Mouse (Mus musculus) Patski (cell line): ENCODE measurements at regions not wholly inside any gene's neighbourhood (a gene's known extent, or its start where the extent isn't known, plus 50 kb on each side); places are given as distances from the start of the nearest gene placed in this dataset.

Experiments used
- ATAC-seq: fragments of 100-300 bp; one replicate; pipeline ENCODE4 v1.8.0; 2021
- CTCF ChIA-PET: fragments of 350-600 bp; sonication (Branson Sonifier 250); formaldehyde crosslinking; loops from one replicate; lab custom pipeline; 2022; ENCODE audit warnings: inconsistent platforms; lab: Charles Lee
- POLR2A ChIA-PET: fragments of 350-600 bp; sonication (Branson Sonifier 250); formaldehyde crosslinking; loops from one replicate; lab custom pipeline; 2022; ENCODE audit warnings: antibody characterized with exemption, inconsistent platforms; lab: Charles Lee
- DNase-seq: peaks from one replicate; pipeline ENCODE4 v3.0.0-alpha.2; 2011; ENCODE audit warnings: low read depth, low spot score
- H3K27me3 ChIP-seq: fragments of 371-371 bp; one replicate; pipeline ENCODE4 v1.5.1; 2021
- CTCF ChIP-seq: fragments of 100-300 bp; IDR thresholded peaks from one replicate; pipeline ENCODE4 v1.5.1; 2021
- in situ Hi-C: fragments of 300-500 bp; cut with MboI; formaldehyde crosslinking; loops from 3 replicates; pipeline ENCODE4 v1.11.1; 2018; ENCODE audit warnings: low pct_unique_long_range_greater_than_20kb, mixed read lengths

DNA sequence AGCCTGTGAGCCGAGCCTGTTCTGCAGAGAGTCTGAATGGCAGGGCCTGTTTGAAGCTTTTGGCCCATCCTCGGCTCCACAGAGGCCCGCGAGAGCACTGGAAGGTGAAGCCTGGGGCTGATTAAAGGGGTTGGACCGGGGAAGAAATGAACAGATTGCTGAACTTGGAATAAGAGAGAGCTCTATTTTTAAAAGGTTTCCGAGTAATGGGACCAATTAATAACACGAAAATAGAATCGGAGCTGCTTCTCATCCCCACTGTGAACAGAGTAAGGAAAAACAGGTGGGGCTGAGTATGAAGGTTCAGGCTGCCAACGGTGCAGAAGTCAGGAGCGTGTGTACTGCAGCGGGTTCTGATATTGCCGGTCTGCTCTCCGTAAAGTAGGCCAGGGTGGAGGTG lies 313.2 kb downstream of the Rwdd3 start:
- POLR2A ChIA-PET, result no interaction called here
- in situ Hi-C loops, result no loop called here
- no peak for TF ChIP-seq CTCF
- peaks cover 5% of the 10 kb centered on the region for H3K27me3 ChIP-seq
- DNase-seq, result no peak
- CTCF ChIA-PET, result no interaction called here
- no peak for ATAC-seq

DNA sequence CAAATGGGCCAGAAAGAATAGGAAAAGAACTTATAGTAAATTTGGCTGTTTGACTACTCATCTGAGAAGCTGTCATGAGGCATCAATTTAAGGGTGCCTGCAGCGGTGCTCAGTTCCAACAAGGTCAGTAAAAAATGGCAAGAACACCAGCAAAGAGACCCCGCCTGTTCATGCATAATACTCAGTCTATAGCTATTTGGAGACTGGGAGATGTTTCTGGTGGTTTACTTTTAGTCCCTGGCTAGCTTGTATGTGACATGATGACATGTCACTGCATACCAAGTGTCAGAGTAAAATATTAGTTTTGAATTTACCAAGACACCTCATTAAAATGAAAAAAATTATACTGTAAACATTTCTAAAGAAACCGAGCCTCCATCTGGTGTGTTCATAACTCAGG lies 317.2 kb downstream of the Rwdd3 start:
- no peaks in the 10 kb centered on the region for H3K27me3 ChIP-seq
- TF ChIP-seq CTCF, result no peak
- no peak for DNase-seq
- ChIA-PET CTCF (interaction anchor here (1.1 to 1.3 kb wide), 2 partner anchors 10 to 23 kb away, joined by 3 read pairs; no protein-coding TSS in a partner anchor), POLR2A (no interaction called here)
- ATAC-seq, result no peak
- in situ Hi-C loops, result no loop called here

DNA sequence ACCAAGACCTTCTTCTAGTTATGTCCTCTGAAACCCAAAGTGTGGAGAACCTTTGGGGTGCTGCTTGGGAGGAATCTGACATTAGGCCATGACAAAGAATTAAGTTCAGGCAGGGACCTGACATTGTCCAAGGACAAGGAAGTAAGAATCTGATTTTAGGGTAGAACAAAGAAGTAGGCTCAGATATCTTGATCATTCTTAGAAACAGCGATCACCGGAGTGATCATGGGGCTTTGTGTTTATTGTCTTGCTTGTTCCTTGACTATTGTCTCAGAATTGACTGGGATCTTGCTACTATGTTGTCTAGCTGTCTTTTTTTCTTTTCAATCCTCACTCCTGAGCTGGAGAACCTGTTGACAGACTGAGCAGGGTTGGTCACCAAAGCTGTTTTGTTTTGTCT lies 327.9 kb downstream of the Rwdd3 start:
- TF ChIP-seq CTCF, result no peak
- ATAC-seq (no peak), DNase-seq (no peak)
- in situ Hi-C loops, result no loop called here
- no peaks in the 10 kb centered on the region for H3K27me3 ChIP-seq
- CTCF ChIA-PET, result interaction anchor here (1.4 to 1.6 kb wide), 2 partner anchors 11 to 19 kb away, joined by 3 to 5 read pairs; no protein-coding TSS in a partner anchor
- POLR2A ChIA-PET, result no interaction called here

DNA sequence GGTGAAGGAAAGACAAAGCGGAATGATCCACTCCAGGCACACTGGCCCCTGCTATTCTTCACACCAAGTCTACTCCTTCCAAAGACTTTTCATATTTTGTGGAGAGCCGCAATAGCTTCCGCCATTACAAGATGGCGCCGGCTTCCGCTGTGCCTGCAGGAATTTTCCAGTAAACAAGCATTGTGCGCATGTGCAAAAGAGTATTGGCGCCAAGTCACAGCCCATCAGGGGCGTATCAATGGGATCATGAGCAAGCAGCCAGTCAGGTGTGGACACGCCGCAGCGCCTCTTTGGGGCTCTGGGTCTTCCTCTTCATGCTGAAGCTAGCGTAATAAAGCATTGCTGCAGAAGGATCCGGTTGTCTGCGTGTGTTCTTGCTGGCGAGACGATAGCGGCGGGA lies 348.0 kb downstream of the Rwdd3 start:
- in situ Hi-C loops, result no loop called here
- no peaks in the 10 kb centered on the region for H3K27me3 ChIP-seq
- POLR2A ChIA-PET, result interaction anchor here (0.6 kb wide), 1 partner anchor 131 kb away, joined by 3 read pairs; no protein-coding TSS in a partner anchor
- no peak for DNase-seq
- CTCF ChIA-PET, result interaction anchor here (0.9 to 1.7 kb wide), 3 partner anchors 10 to 18 kb away, joined by 3 to 5 read pairs (median 3); no protein-coding TSS in a partner anchor
- no peak for ATAC-seq
- TF ChIP-seq CTCF, result no peak

DNA sequence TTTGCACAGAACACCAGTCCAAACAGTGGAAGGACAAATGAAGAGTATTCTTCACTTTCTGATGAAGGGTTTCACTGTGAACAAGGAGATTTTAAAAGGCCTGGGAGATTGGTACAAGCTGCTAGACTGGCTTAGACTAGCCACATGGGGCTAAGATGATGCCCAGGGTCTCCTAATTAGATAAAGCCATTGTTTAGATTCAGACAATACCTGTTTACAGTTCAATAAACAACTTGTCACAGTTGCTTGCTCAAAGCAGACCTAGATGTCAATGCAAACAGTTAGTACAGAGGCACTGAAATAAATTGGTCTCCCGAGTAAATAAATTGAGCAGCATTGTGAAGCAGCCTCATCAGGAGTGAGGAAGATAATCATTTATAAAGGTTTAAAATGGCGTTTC lies 359.6 kb downstream of the Rwdd3 start:
- in situ Hi-C loops, result no loop called here
- ChIA-PET CTCF (no interaction called here), POLR2A (no interaction called here)
- DNase-seq (no peak), ATAC-seq (no peak)
- TF ChIP-seq CTCF, result no peak
- H3K27me3 ChIP-seq, result no peaks in the 10 kb centered on the region

DNA sequence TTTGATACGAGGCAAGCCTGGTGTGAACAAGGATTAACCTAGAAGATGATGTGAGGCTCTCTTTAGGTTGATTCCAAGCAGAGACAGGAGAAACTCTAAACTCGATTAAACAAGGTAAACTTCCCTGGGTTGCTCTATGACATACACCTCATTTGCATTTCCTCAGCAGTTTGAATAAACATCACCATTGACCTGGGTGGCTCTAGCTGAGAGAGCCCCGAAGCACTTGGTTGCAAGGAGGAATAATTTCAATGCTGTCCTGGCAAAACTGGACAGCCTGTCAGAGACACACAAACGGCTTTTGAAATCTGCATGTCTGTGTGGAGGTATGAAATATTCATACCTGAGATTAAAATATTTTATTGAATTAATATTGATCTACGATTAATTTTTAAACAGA lies 361.0 kb downstream of the Rwdd3 start:
- TF ChIP-seq CTCF, result no peak
- in situ Hi-C loops, result no loop called here
- DNase-seq (no peak), ATAC-seq (no peak)
- ChIA-PET CTCF (no interaction called here), POLR2A (no interaction called here)
- no peaks in the 10 kb centered on the region for H3K27me3 ChIP-seq

DNA sequence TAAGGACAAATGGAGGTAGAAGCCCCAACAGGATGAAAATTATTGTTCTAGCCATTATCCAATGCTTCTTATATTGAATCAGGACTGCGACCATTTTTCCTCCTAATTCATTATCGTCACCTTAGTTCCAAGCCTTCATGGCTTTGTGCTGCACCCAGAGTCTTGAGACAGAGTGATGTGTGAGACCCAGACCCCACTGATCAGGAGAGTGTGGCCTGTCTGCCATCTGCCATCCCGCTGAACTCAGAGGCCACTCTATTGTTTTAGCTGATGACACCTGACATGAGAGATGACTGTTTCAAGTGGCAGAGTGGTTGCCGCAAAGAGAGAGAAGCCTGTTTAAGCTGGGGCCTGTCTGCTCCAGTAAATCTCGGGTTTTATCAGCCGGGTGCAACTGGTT lies 361.4 kb downstream of the Rwdd3 start:
- DNase-seq (no peak), ATAC-seq (no peak)
- in situ Hi-C loops, result no loop called here
- CTCF ChIA-PET, result no interaction called here
- TF ChIP-seq CTCF, result no peak
- POLR2A ChIA-PET, result no interaction called here
- H3K27me3 ChIP-seq, result no peaks in the 10 kb centered on the region

DNA sequence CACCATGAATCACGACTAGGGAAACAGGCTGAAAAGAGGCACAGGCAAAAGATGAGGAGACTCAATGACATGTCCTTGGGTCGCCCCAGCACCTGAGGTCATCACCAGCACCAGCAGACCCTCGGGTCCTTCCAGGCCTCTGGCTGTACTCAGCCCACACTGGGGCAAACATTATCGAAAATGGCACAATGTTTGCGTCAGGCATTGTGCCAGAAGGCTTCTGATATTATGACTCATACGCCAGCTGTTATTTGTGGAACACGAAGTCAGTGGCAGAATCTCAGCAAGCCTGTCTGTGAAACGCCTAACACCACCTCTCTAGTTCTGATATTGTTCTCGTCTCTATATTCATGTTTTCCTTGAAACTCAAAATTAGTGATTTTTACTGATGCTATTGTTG lies 384.8 kb downstream of the Rwdd3 start:
- DNase-seq, result no peak
- in situ Hi-C loops, result no loop called here
- no peaks in the 10 kb centered on the region for H3K27me3 ChIP-seq
- TF ChIP-seq CTCF, result no peak
- POLR2A ChIA-PET, result no interaction called here
- ATAC-seq, result no peak
- CTCF ChIA-PET, result no interaction called here

DNA sequence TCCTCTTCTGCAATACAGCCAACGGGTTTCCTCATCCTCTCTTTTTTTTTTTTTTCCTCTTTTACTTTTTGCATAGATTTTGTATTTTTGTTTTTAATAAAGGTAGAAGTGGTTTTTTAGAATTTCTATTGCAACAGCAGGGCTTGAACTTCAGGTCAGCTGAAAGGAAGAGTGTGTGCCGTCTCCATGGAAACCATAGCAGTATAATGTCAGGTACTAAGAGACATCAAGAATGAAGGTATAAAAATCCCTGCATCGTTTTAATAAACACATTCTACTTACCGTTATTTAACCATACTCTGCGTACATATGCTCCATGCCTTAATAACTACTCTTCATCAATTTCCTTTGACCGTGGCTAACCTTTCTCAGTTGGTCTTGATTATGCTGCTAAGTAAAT lies 390.0 kb downstream of the Rwdd3 start:
- TF ChIP-seq CTCF, result no peak
- ChIA-PET POLR2A (no interaction called here), CTCF (no interaction called here)

DNA sequence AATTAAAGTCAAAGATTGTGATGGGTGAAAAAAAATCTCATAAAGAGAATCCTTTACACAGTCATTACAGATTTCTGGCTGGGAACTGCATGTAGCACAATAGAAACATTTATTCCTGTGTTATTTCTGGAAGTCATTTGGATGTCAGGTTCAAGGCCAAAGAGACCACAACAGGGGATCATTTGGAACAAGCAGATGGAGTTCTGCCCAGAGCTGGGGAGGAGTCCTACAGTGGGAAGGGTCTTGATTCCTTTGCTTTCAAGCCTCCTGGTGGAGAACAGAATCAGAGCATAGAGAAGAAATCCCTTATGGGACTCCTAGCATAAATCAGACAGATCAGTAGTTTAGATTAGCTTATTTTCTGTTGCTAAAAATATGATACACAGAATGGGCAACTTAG lies 392.4 kb downstream of the Rwdd3 start:
- ATAC-seq, result no peak

More for the DNA sequence above, 390.0 kb downstream of the Rwdd3 start:
- no peaks in the 10 kb centered on the region for H3K27me3 ChIP-seq
- no peak for ATAC-seq
- no peak for DNase-seq
- in situ Hi-C loops, result no loop called here

DNA sequence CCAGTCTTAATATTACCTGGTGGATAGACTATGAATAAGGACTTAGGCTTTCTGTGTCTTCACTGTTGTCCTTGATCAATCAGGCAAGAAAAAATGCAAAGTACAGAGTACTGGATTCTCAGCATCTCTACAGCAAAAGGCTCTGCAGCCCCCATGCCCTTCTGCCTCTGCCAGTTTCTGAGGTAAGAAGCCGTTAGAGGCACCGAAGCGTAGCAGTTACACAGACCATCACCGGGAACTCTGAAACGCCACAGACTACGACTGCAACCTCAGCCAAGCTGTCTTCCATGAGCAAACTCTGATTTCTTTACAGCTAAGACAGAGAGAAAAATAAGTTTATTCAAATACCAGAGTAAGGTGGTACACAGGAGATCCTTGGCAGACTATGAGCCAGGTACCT lies 396.5 kb downstream of the Rwdd3 start:
- CTCF ChIA-PET, result interaction anchor here (0.7 kb wide), 1 partner anchor 330 kb away, joined by 3 read pairs; no protein-coding TSS in a partner anchor

More for the DNA sequence above, 392.4 kb downstream of the Rwdd3 start:
- no peak for DNase-seq
- in situ Hi-C loops, result no loop called here
- TF ChIP-seq CTCF, result peak; percentile 20
- no peaks in the 10 kb centered on the region for H3K27me3 ChIP-seq
- ChIA-PET CTCF (no interaction called here), POLR2A (no interaction called here)

DNA sequence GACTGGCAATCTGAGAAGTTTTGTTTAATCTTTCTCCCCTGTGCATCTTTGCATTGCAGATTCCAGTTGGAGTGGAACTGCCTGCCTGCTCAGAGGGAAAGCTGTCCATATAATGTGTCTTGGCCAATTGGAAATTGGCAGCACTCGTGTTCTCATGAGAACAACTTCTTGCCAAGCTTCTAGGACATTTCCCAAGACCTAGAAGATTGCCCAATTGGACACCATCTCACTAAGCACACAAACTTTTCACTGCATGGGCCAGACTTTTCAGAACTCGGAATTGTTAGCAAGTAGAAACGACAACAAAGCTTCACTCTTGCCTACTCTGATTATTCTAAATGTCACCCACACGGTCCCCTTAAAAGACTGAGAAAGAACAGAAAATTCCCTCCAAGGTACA lies 409.8 kb downstream of the Rwdd3 start:
- ATAC-seq (no peak), DNase-seq (no peak)
- in situ Hi-C loops, result no loop called here
- no peak for TF ChIP-seq CTCF
- no peaks in the 10 kb centered on the region for H3K27me3 ChIP-seq
- ChIA-PET POLR2A (no interaction called here), CTCF (no interaction called here)

More for the DNA sequence above, 396.5 kb downstream of the Rwdd3 start:
- no peak for TF ChIP-seq CTCF
- ATAC-seq (no peak), DNase-seq (no peak)
- no peaks in the 10 kb centered on the region for H3K27me3 ChIP-seq
- POLR2A ChIA-PET, result no interaction called here
- in situ Hi-C loops, result no loop called here
